Mouse (Mus musculus) MEL (cell line): Measurements from ENCODE around the gene Sln. TPM values are rescaled to one million over a fixed set of nuclear protein-coding genes. Genes with fewer than 3 reads are reported as not detected.

Experiments
- DNase-seq: peaks from one replicate; pipeline ENCODE4 v3.0.0; 2011; ENCODE audit warnings: low read depth, low spot score
- H3K27ac ChIP-seq: 2 replicates; pipeline ENCODE4 v1.5.1; 2012; ENCODE audit warnings: low read depth, mild to moderate bottlenecking, control low read depth, low read length, moderate library complexity; ENCODE audit not compliant: control insufficient read depth
- H3K27me3 ChIP-seq, 2 experiments: fragments of 150-350 bp in 1 of 2; sonication (generic) in 1 of 2; 2 replicates each; pipeline ENCODE4 v1.6.1; 2012; ENCODE audit warnings: low read length in 2 of 2, mild to moderate bottlenecking in 2 of 2, improper control_type of control experiment in 1 of 2, moderate library complexity in 1 of 2; ENCODE audit not compliant: insufficient read depth in 2 of 2, control insufficient read depth in 1 of 2
- H3K36me3 ChIP-seq, 2 experiments: 2 replicates each; pipeline ENCODE4 v1.6.1; 2012 to 2014; ENCODE audit warnings: low read length in 2 of 2, improper control_type of control experiment in 1 of 2, inconsistent platforms in 1 of 2, mild to moderate bottlenecking in 1 of 2; ENCODE audit not compliant: insufficient read depth in 2 of 2, control insufficient read depth in 1 of 2
- H3K4me1 ChIP-seq, 2 experiments: fragments of 150-350 bp in 1 of 2; sonication (generic) in 1 of 2; 2 replicates each; pipeline ENCODE4 v1.6.1; 2012; ENCODE audit warnings: low read length in 2 of 2, improper control_type of control experiment in 1 of 2, mild to moderate bottlenecking in 1 of 2; ENCODE audit not compliant: insufficient read depth in 2 of 2, control insufficient read depth in 1 of 2
- H3K4me3 ChIP-seq, 2 experiments: fragments of 150-350 bp in 1 of 2; sonication (generic) in 1 of 2; 2 replicates each; pipeline ENCODE4 v1.5.1; 2012; ENCODE audit warnings: low read depth in 2 of 2, low read length in 2 of 2, mild to moderate bottlenecking in 2 of 2, moderate library complexity in 2 of 2, control low read depth in 1 of 2, improper control_type of control experiment in 1 of 2; ENCODE audit not compliant: control insufficient read depth in 1 of 2, insufficient read depth in 1 of 2
- H3K79me2 ChIP-seq: 2 replicates; pipeline ENCODE4 v1.6.1; 2012; ENCODE audit warnings: mild to moderate bottlenecking, low read length, moderate library complexity; ENCODE audit not compliant: control insufficient read depth, poor library complexity, insufficient read depth
- H3K9ac ChIP-seq: 2 replicates; pipeline ENCODE4 v1.6.1; 2012; ENCODE audit warnings: low read depth, mild to moderate bottlenecking, control low read depth, low read length, moderate library complexity; ENCODE audit not compliant: control insufficient read depth, poor library complexity, severe bottlenecking
- H3K9me3 ChIP-seq: fragments of 150-350 bp; sonication (generic); replicated peaks from 2 replicates; pipeline ENCODE4 v1.6.1; 2012; ENCODE audit warnings: mild to moderate bottlenecking, low read length, improper control_type of control experiment, moderate library complexity; ENCODE audit not compliant: insufficient read depth
- CHD1 ChIP-seq: IDR thresholded peaks from 2 replicates; pipeline ENCODE4 v1.6.1; 2012; ENCODE audit warnings: low read depth, mild to moderate bottlenecking, inconsistent platforms, low read length, improper control_type of control experiment
- CTCF ChIP-seq, 3 experiments: IDR thresholded peaks in 2 of 3; conservative IDR thresholded peaks in 1 of 3; 2 replicates each; pipeline ENCODE4 v1.5.1; 2011 to 2012; ENCODE audit warnings: low read length in 3 of 3, low read depth in 2 of 3, mild to moderate bottlenecking in 2 of 3, improper control_type of control experiment in 1 of 3, inconsistent platforms in 1 of 3, mixed read lengths in 1 of 3, moderate library complexity in 1 of 3; ENCODE audit not compliant: control insufficient read depth in 1 of 3, insufficient read depth in 1 of 3, poor library complexity in 1 of 3, severe bottlenecking in 1 of 3
- EP300 ChIP-seq, 2 experiments: IDR thresholded peaks; 2 replicates each; pipeline ENCODE4 v1.6.1; 2011; ENCODE audit warnings: improper control_type of control experiment in 2 of 2, low read length in 2 of 2, low read depth in 1 of 2, mild to moderate bottlenecking in 1 of 2
- GABPA ChIP-seq: IDR thresholded peaks from 2 replicates; pipeline ENCODE4 v1.6.1; 2012; ENCODE audit warnings: low read depth, mild to moderate bottlenecking, inconsistent platforms, low read length, improper control_type of control experiment, moderate library complexity
- GATA1 ChIP-seq: IDR thresholded peaks from 2 replicates; pipeline ENCODE4 v1.6.1; 2011; ENCODE audit warnings: low read depth, low read length, improper control_type of control experiment
- HCFC1 ChIP-seq: IDR thresholded peaks from 2 replicates; pipeline ENCODE4 v1.6.1; 2012; ENCODE audit warnings: low read depth, mild to moderate bottlenecking, inconsistent platforms, low read length, improper control_type of control experiment, moderate library complexity
- JUND ChIP-seq: IDR thresholded peaks from 2 replicates; pipeline ENCODE4 v1.6.1; 2011; ENCODE audit warnings: low read depth, mild to moderate bottlenecking, improper control_type of control experiment, low read length
- KAT2A ChIP-seq: conservative IDR thresholded peaks from 2 replicates; pipeline ENCODE4 v1.6.1; 2012; ENCODE audit warnings: low read depth, low read length, improper control_type of control experiment, inconsistent platforms
- MAFK ChIP-seq: IDR thresholded peaks from 2 replicates; pipeline ENCODE4 v1.6.1; 2011; ENCODE audit warnings: low read depth, mild to moderate bottlenecking, low read length, improper control_type of control experiment, borderline replicate concordance
- MAX ChIP-seq: IDR thresholded peaks from 2 replicates; pipeline ENCODE4 v1.6.1; 2011; ENCODE audit warnings: low read length, improper control_type of control experiment
- MEF2A ChIP-seq: IDR thresholded peaks from 2 replicates; pipeline ENCODE4 v1.6.1; 2014; ENCODE audit warnings: low read depth, mild to moderate bottlenecking, inconsistent platforms, low read length, improper control_type of control experiment; ENCODE audit not compliant: poor library complexity, insufficient replicate concordance, severe bottlenecking; ENCODE audit errors: extremely low read depth
- MXI1 ChIP-seq: IDR thresholded peaks from 2 replicates; pipeline ENCODE4 v1.6.1; 2011; ENCODE audit warnings: mild to moderate bottlenecking, low read depth, low read length, improper control_type of control experiment
- MYB ChIP-seq: IDR thresholded peaks from 2 replicates; pipeline ENCODE4 v1.6.1; 2011; ENCODE audit warnings: mild to moderate bottlenecking, low read depth, low read length, improper control_type of control experiment
- NELFE ChIP-seq: IDR thresholded peaks from 2 replicates; pipeline ENCODE4 v1.6.1; 2011; ENCODE audit warnings: low read depth, low read length, improper control_type of control experiment
- NRF1 ChIP-seq: IDR thresholded peaks from 2 replicates; pipeline ENCODE4 v1.6.1; 2014; ENCODE audit warnings: low read depth, mild to moderate bottlenecking, inconsistent platforms, low read length, improper control_type of control experiment, moderate library complexity; ENCODE audit not compliant: poor library complexity, insufficient read depth, severe bottlenecking
- POLR2A ChIP-seq, 2 experiments: IDR thresholded peaks; 2 replicates each; pipeline ENCODE4 v1.6.1; 2011 to 2012; ENCODE audit warnings: low read length in 2 of 2, mild to moderate bottlenecking in 2 of 2, control low read depth in 1 of 2, improper control_type of control experiment in 1 of 2, low read depth in 1 of 2, moderate library complexity in 1 of 2; ENCODE audit not compliant: control insufficient read depth in 1 of 2, insufficient read depth in 1 of 2, poor library complexity in 1 of 2
- POLR2AphosphoS2 ChIP-seq: IDR thresholded peaks from 2 replicates; pipeline ENCODE4 v1.6.1; 2011; ENCODE audit warnings: low read length, improper control_type of control experiment
- POLR2AphosphoS5 ChIP-seq: IDR thresholded peaks from 2 replicates; pipeline ENCODE4 v1.6.1; 2012; ENCODE audit warnings: low read depth, borderline replicate concordance, mild to moderate bottlenecking, inconsistent platforms, low read length, moderate library complexity, mixed read lengths
- RAD21 ChIP-seq: IDR thresholded peaks from 2 replicates; pipeline ENCODE4 v1.6.1; 2011; ENCODE audit warnings: mild to moderate bottlenecking, low read depth, low read length, improper control_type of control experiment
- RCOR1 ChIP-seq: IDR thresholded peaks from 2 replicates; pipeline ENCODE4 v1.6.1; 2012; ENCODE audit warnings: low read depth, mild to moderate bottlenecking, inconsistent platforms, low read length, improper control_type of control experiment
- TAL1 ChIP-seq: IDR thresholded peaks from 2 replicates; pipeline ENCODE4 v1.6.1; 2012; ENCODE audit warnings: mild to moderate bottlenecking, inconsistent platforms, low read length, moderate library complexity, mixed read lengths
- TBP ChIP-seq: IDR thresholded peaks from 2 replicates; pipeline ENCODE4 v1.8.0; 2011; ENCODE audit warnings: low read depth, low read length, improper control_type of control experiment
- TCF12 ChIP-seq: IDR thresholded peaks from 2 replicates; pipeline ENCODE4 v1.6.1; 2014; ENCODE audit warnings: low read depth, mild to moderate bottlenecking, inconsistent platforms, low read length, improper control_type of control experiment, moderate library complexity
- UBTF ChIP-seq: IDR thresholded peaks from 2 replicates; pipeline ENCODE4 v1.6.1; 2012; ENCODE audit warnings: low read depth, mild to moderate bottlenecking, inconsistent platforms, low read length, improper control_type of control experiment, moderate library complexity, borderline replicate concordance; ENCODE audit not compliant: insufficient read depth
- USF2 ChIP-seq, 2 experiments: IDR thresholded peaks; 2 replicates each; pipeline ENCODE4 v1.6.1; 2011 to 2012; ENCODE audit warnings: improper control_type of control experiment in 2 of 2, low read length in 2 of 2, borderline replicate concordance in 1 of 2, inconsistent platforms in 1 of 2, low read depth in 1 of 2, mild to moderate bottlenecking in 1 of 2; ENCODE audit not compliant: insufficient read depth in 1 of 2
- ZC3H11A ChIP-seq: IDR thresholded peaks from 2 replicates; pipeline ENCODE4 v1.6.1; 2012; ENCODE audit warnings: low read depth, mild to moderate bottlenecking, inconsistent platforms, low read length, improper control_type of control experiment
- ZKSCAN1 ChIP-seq: IDR thresholded peaks from 2 replicates; pipeline ENCODE4 v1.6.1; 2012; ENCODE audit warnings: low read depth, mild to moderate bottlenecking, inconsistent platforms, low read length, improper control_type of control experiment, moderate library complexity
- ZMIZ1 ChIP-seq: IDR thresholded peaks from 2 replicates; pipeline ENCODE4 v1.6.1; 2012; ENCODE audit warnings: low read depth, mild to moderate bottlenecking, inconsistent platforms, low read length, improper control_type of control experiment, moderate library complexity
- ZNF384 ChIP-seq: IDR thresholded peaks from 2 replicates; pipeline ENCODE4 v1.6.1; 2012; ENCODE audit warnings: low read depth, mild to moderate bottlenecking, inconsistent platforms, low read length, improper control_type of control experiment
- polyA plus RNA-seq, 2 experiments: library from polyadenylated mRNA; stranded (reverse) in 1 of 2; unstranded in 1 of 2; fragments of >175 nt in 1 of 2; fragments of >200 nt in 1 of 2; gene quantifications; 2 replicates each; pipeline versions ENCODE4 v1.2.1 to v1.2.4; 2012; ENCODE audit warnings: low replicate concordance in 2 of 2, low read depth in 1 of 2; ENCODE audit not compliant: insufficient read length in 2 of 2, insufficient read depth in 1 of 2, missing spikeins in 1 of 2
- total RNA-seq: library from RNA; depleted of rRNA; stranded (reverse); fragments of 300-350 nt; gene quantifications from 2 replicates; pipeline ENCODE4 v1.2.3, GENCODE M21; 2012

The Sln gene
- total and polyA plus RNA-seq, 3 experiments: not detected

DNA sequence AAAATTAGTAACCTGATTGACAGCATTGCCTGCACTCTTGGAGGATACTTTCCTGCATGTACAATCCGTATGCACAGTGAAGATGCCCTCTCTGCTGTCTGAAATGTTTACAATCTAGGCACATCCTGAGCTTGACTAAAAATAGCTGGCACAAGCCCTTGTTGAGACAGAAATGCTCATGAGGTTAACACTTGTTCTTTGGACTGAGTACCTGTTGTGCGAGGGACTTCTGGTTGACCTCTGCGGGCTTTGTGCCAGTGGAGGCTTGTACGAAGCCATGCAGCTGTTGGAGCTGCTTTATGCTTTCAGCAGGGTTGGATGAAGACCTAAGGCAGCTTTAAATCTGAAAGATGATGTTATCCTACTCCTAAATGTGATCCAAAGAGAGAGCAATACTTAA is 2.2 kb downstream of the Sln start:
- no peak overlapping the region for H3K27ac ChIP-seq
- no peak overlapping the region for H3K9ac ChIP-seq
- no peaks in the 10 kb centered on the region for H3K79me2 ChIP-seq
- no peaks in the 10 kb centered on the region for H3K9me3 ChIP-seq
- H3K4me1 ChIP-seq: no peaks in the 10 kb centered on the region
- no peak for DNase-seq
- no peak overlapping the region for H3K4me3 ChIP-seq
- TF ChIP-seq MEF2A (no peak), ZKSCAN1 (no peak), CTCF (IDR thresholded peaks at IDR 0.05 in 2 of 3, conservative IDR thresholded peaks at IDR 0.05 in 1 of 3; ENCODE audit: control insufficient read depth in 1 of 3, insufficient read depth in 1 of 3, low read depth in 2 of 3, low read length in 3 of 3, poor library complexity in 1 of 3, severe bottlenecking in 1 of 3) (no peak), TBP (no peak), GABPA (no peak), POLR2A (IDR thresholded peaks at IDR 0.05; ENCODE audit: control insufficient read depth in 1 of 2, insufficient read depth in 1 of 2, low read depth in 1 of 2, low read length in 2 of 2, poor library complexity in 1 of 2) (no peak), GATA1 (no peak), TAL1 (no peak), CHD1 (no peak), EP300 (IDR thresholded peaks at IDR 0.05; ENCODE audit: low read depth in 1 of 2, low read length in 2 of 2) (no peak), RAD21 (no peak), RCOR1 (no peak), HCFC1 (no peak), ZMIZ1 (no peak), MAFK (no peak), ZNF384 (no peak), KAT2A (no peak), JUND (no peak), USF2 (IDR thresholded peaks at IDR 0.05; ENCODE audit: borderline replicate concordance in 1 of 2, insufficient read depth in 1 of 2, low read depth in 1 of 2, low read length in 2 of 2) (no peak), POLR2AphosphoS5 (no peak)
- TF ChIP-seq, all 39 proteins: peak for 0
- H3K36me3 ChIP-seq: no peaks in the 10 kb centered on the region
- H3K27me3 ChIP-seq: no peaks in the 10 kb centered on the region

DNA sequence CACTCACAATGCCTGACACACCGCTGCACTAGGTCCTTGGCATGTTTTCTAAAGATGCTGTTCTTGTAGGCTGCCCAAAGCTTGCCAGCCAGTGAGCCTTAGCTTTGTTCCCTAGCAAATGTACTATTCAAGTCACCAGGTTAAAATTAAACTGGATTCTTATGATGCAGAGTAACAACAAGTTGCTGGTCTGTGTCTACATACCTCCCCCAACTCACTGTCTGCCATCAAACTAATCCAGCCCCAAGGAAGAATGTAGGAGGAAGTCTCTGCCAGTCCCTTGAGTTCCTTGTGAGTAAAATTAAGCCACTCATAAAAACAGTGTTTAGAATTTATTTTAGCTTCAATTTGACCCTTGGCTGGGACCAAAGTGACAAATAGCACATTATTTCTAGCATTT is 3.7 kb downstream of the Sln start:
- DNase-seq: no peak
- Histone ChIP-seq H3K9me3 (no peaks in the 10 kb centered on the region), H3K4me1 (no peaks in the 10 kb centered on the region), H3K36me3 (no peaks in the 10 kb centered on the region), H3K27me3 (no peaks in the 10 kb centered on the region), H3K9ac (no peak overlapping the region), H3K4me3 (no peak overlapping the region), H3K27ac (no peak overlapping the region), H3K79me2 (no peaks in the 10 kb centered on the region)
- TF ChIP-seq NELFE: no peak
- no peak for TF ChIP-seq NRF1
- no peak for TF ChIP-seq GABPA
- no peak for TF ChIP-seq MYB
- TF ChIP-seq MAX: no peak
- no peak for TF ChIP-seq POLR2AphosphoS2
- TF ChIP-seq ZC3H11A: no peak
- TF ChIP-seq POLR2AphosphoS5: no peak
- TF ChIP-seq MAFK: no peak
- TF ChIP-seq MEF2A: no peak
- no peak for TF ChIP-seq JUND
- TF ChIP-seq MXI1: no peak
- TF ChIP-seq GATA1: no peak
- TF ChIP-seq UBTF: no peak
- no peak for TF ChIP-seq ZKSCAN1
- no peak for TF ChIP-seq RAD21
- no peak for TF ChIP-seq ZNF384
- TF ChIP-seq TCF12: no peak
- TF ChIP-seq RCOR1: no peak
